Mouse (Mus musculus): Measurements from ENCODE around the gene Gria1.

DNA sequence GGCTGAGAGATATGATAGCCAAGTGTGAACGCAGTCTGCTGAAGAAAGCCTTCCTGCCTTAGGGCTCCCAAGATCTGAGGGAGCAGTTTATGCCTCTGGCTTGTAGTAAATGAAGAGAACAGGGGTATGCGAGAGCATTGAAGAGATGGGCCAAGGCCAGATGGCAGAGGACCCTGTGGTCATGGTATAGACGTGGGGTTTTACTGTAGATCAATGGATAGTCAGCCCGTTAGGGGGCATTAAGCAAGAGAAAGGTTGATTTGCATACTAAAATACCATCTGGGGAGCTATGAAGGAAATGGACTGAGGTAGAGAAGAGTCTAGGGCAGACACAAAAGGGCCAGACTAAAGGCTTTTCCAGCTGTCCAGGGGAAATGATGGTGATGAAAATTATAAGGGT is 237.7 kb downstream of the Gria1 start:
- no peak for TF ChIP-seq POLR2A (IDR thresholded peaks at IDR 0.05; ENCODE audit: borderline replicate concordance, extremely low read depth, insufficient read depth, insufficient read length, poor library complexity, severe bottlenecking)
- TF ChIP-seq CTCF (IDR thresholded peaks at IDR 0.05; ENCODE audit: borderline replicate concordance, extremely low read depth, insufficient read depth, insufficient read length) = no peak
